Mouse (Mus musculus): ENCODE measurements around the gene Slc37a1. TPM values are rescaled to one million over a fixed set of nuclear protein-coding genes. Genes with fewer than 3 reads are reported as not detected.

The Slc37a1 gene
- polyA plus RNA-seq (2015; fragmentation: Nextera tagmentation; extraction: Ambion mirVana): 12.9 and 20.1 TPM in 2 replicates

GRCm38 (mm10) chr17:31286492-31286891 is at the start of gene Slc37a1:
TSS of gene Slc37a1 (plus strand) at chr17:31286792.
- Histone ChIP-seq H3K9ac (ENCODE audit: low read depth, low read length) (no peak within 1 kb of the TSS), H3K9me3 (replicated peaks; ENCODE audit: control insufficient read depth, low read length, poor library complexity, severe bottlenecking) (no peaks in the 10 kb centered on the region), H3K27ac (ENCODE audit: low read length) (no peak within 1 kb of the TSS), H3K4me3 (ENCODE audit: low read depth, low read length) (no peak within 1 kb of the TSS), H3K36me3 (ENCODE audit: control insufficient read depth, insufficient read depth, low read length) (no peaks in the 10 kb centered on the region), H3K4me2 (ENCODE audit: low read length) (no peak within 1 kb of the TSS), H3K4me1 (ENCODE audit: control insufficient read depth, insufficient read depth, low read length) (peaks cover 7% of the 10 kb centered on the region), H3K27me3 (ENCODE audit: control insufficient read depth, insufficient read depth, low read depth, low read length) (no peaks in the 10 kb centered on the region)
- 97% methylated on average over 1 of the region's 1 CpGs for WGBS
- ATAC-seq: no peak

- H3K4me3 ChIP-seq (ENCODE audit: low read depth, low read length): no peak overlapping the region
- H3K27me3 ChIP-seq (ENCODE audit: control insufficient read depth, insufficient read depth, low read depth, low read length): no peaks in the 10 kb centered on the region
- WGBS: 85% methylated on average over 7 of the region's 7 CpGs
- no peak for ATAC-seq
- H3K9me3 ChIP-seq (replicated peaks; ENCODE audit: control insufficient read depth, low read length, poor library complexity, severe bottlenecking): no peaks in the 10 kb centered on the region
- no peak overlapping the region for H3K27ac ChIP-seq (ENCODE audit: low read length)
- H3K4me2 ChIP-seq (ENCODE audit: low read length): no peak overlapping the region
- H3K4me1 ChIP-seq (ENCODE audit: control insufficient read depth, insufficient read depth, low read length): no peaks in the 10 kb centered on the region
- no peaks in the 10 kb centered on the region for H3K36me3 ChIP-seq (ENCODE audit: control insufficient read depth, insufficient read depth, low read length)
- no peak overlapping the region for H3K9ac ChIP-seq (ENCODE audit: low read depth, low read length)
Measured at GRCm38 (mm10) chr17:31238234-31239020, 48.2 kb upstream of the Slc37a1 start.

- WGBS: 87% methylated on average over 8 of the region's 8 CpGs
- no peak for ATAC-seq
- no peak overlapping the region for H3K4me2 ChIP-seq (ENCODE audit: low read length)
- H3K27me3 ChIP-seq (ENCODE audit: control insufficient read depth, insufficient read depth, low read depth, low read length): no peaks in the 10 kb centered on the region
- no peaks in the 10 kb centered on the region for H3K4me1 ChIP-seq (ENCODE audit: control insufficient read depth, insufficient read depth, low read length)
- H3K27ac ChIP-seq (ENCODE audit: low read length): no peak overlapping the region
- H3K4me3 ChIP-seq (ENCODE audit: low read depth, low read length): no peak overlapping the region
- no peaks in the 10 kb centered on the region for H3K9me3 ChIP-seq (replicated peaks; ENCODE audit: control insufficient read depth, low read length, poor library complexity, severe bottlenecking)
- H3K9ac ChIP-seq (ENCODE audit: low read depth, low read length): no peak overlapping the region
- no peaks in the 10 kb centered on the region for H3K36me3 ChIP-seq (ENCODE audit: control insufficient read depth, insufficient read depth, low read length)
Measured at GRCm38 (mm10) chr17:31241156-31241555, 45.4 kb upstream of the Slc37a1 start.

GRCm38 (mm10) chr17:31242764-31243163 is 43.8 kb upstream of the Slc37a1 start:
- H3K4me1 ChIP-seq (ENCODE audit: control insufficient read depth, insufficient read depth, low read length): no peaks in the 10 kb centered on the region
- no peaks in the 10 kb centered on the region for H3K27me3 ChIP-seq (ENCODE audit: control insufficient read depth, insufficient read depth, low read depth, low read length)
- H3K27ac ChIP-seq (ENCODE audit: low read length): no peak overlapping the region
- no peaks in the 10 kb centered on the region for H3K36me3 ChIP-seq (ENCODE audit: control insufficient read depth, insufficient read depth, low read length)
- WGBS: 0% methylated on average over 1 of the region's 1 CpGs
- no peak overlapping the region for H3K9ac ChIP-seq (ENCODE audit: low read depth, low read length)
- no peaks in the 10 kb centered on the region for H3K9me3 ChIP-seq (replicated peaks; ENCODE audit: control insufficient read depth, low read length, poor library complexity, severe bottlenecking)
- no peak overlapping the region for H3K4me2 ChIP-seq (ENCODE audit: low read length)
- H3K4me3 ChIP-seq (ENCODE audit: low read depth, low read length): no peak overlapping the region
- ATAC-seq: no peak

GRCm38 (mm10) chr17:31245321-31245720 is 41.3 kb upstream of the Slc37a1 start:
- Histone ChIP-seq H3K27ac (ENCODE audit: low read length) (no peak overlapping the region), H3K4me3 (ENCODE audit: low read depth, low read length) (no peak overlapping the region), H3K9me3 (replicated peaks; ENCODE audit: control insufficient read depth, low read length, poor library complexity, severe bottlenecking) (no peaks in the 10 kb centered on the region), H3K4me1 (ENCODE audit: control insufficient read depth, insufficient read depth, low read length) (no peaks in the 10 kb centered on the region), H3K9ac (ENCODE audit: low read depth, low read length) (no peak overlapping the region), H3K36me3 (ENCODE audit: control insufficient read depth, insufficient read depth, low read length) (no peaks in the 10 kb centered on the region), H3K27me3 (ENCODE audit: control insufficient read depth, insufficient read depth, low read depth, low read length) (no peaks in the 10 kb centered on the region), H3K4me2 (ENCODE audit: low read length) (no peak overlapping the region)
- 80% methylated on average over 5 of the region's 5 CpGs for WGBS
- ATAC-seq: no peak

GRCm38 (mm10) chr17:31247144-31247543 is 39.4 kb upstream of the Slc37a1 start:
- 48% methylated on average over 5 of the region's 5 CpGs for WGBS
- no peak for ATAC-seq
- Histone ChIP-seq H3K27me3 (ENCODE audit: control insufficient read depth, insufficient read depth, low read depth, low read length) (no peaks in the 10 kb centered on the region), H3K27ac (ENCODE audit: low read length) (no peak overlapping the region), H3K4me1 (ENCODE audit: control insufficient read depth, insufficient read depth, low read length) (no peaks in the 10 kb centered on the region), H3K4me3 (ENCODE audit: low read depth, low read length) (no peak overlapping the region), H3K9me3 (replicated peaks; ENCODE audit: control insufficient read depth, low read length, poor library complexity, severe bottlenecking) (no peaks in the 10 kb centered on the region), H3K9ac (ENCODE audit: low read depth, low read length) (no peak overlapping the region), H3K36me3 (ENCODE audit: control insufficient read depth, insufficient read depth, low read length) (no peaks in the 10 kb centered on the region), H3K4me2 (ENCODE audit: low read length) (no peak overlapping the region)

GRCm38 (mm10) chr17:31253951-31254350 is 32.6 kb upstream of the Slc37a1 start:
- Histone ChIP-seq H3K36me3 (ENCODE audit: control insufficient read depth, insufficient read depth, low read length) (no peaks in the 10 kb centered on the region), H3K4me2 (ENCODE audit: low read length) (no peak overlapping the region), H3K4me3 (ENCODE audit: low read depth, low read length) (no peak overlapping the region), H3K27me3 (ENCODE audit: control insufficient read depth, insufficient read depth, low read depth, low read length) (no peaks in the 10 kb centered on the region), H3K27ac (ENCODE audit: low read length) (no peak overlapping the region), H3K9ac (ENCODE audit: low read depth, low read length) (no peak overlapping the region), H3K9me3 (replicated peaks; ENCODE audit: control insufficient read depth, low read length, poor library complexity, severe bottlenecking) (no peaks in the 10 kb centered on the region), H3K4me1 (ENCODE audit: control insufficient read depth, insufficient read depth, low read length) (no peaks in the 10 kb centered on the region)
- no peak for ATAC-seq
- WGBS: 54% methylated on average over 5 of the region's 5 CpGs

GRCm38 (mm10) chr17:31254463-31254931 is 32.1 kb upstream of the Slc37a1 start:
- H3K27ac ChIP-seq (ENCODE audit: low read length): no peak overlapping the region
- no peaks in the 10 kb centered on the region for H3K4me1 ChIP-seq (ENCODE audit: control insufficient read depth, insufficient read depth, low read length)
- 7% methylated on average over 9 of the region's 9 CpGs for WGBS
- H3K9ac ChIP-seq (ENCODE audit: low read depth, low read length): no peak overlapping the region
- no peaks in the 10 kb centered on the region for H3K36me3 ChIP-seq (ENCODE audit: control insufficient read depth, insufficient read depth, low read length)
- H3K4me2 ChIP-seq (ENCODE audit: low read length): peak overlapping the region; percentile 17; the same call in 1 of the 2 replicates
- ATAC-seq: peak; percentile 70; the same call in 1 of the 2 replicates
- H3K4me3 ChIP-seq (ENCODE audit: low read depth, low read length): no peak overlapping the region
- H3K27me3 ChIP-seq (ENCODE audit: control insufficient read depth, insufficient read depth, low read depth, low read length): no peaks in the 10 kb centered on the region
- no peaks in the 10 kb centered on the region for H3K9me3 ChIP-seq (replicated peaks; ENCODE audit: control insufficient read depth, low read length, poor library complexity, severe bottlenecking)

- no peak overlapping the region for H3K9ac ChIP-seq (ENCODE audit: low read depth, low read length)
- H3K9me3 ChIP-seq (replicated peaks; ENCODE audit: control insufficient read depth, low read length, poor library complexity, severe bottlenecking): no peaks in the 10 kb centered on the region
- WGBS: 100% methylated on average over 1 of the region's 1 CpGs
- no peaks in the 10 kb centered on the region for H3K36me3 ChIP-seq (ENCODE audit: control insufficient read depth, insufficient read depth, low read length)
- H3K4me2 ChIP-seq (ENCODE audit: low read length): no peak overlapping the region
- no peaks in the 10 kb centered on the region for H3K4me1 ChIP-seq (ENCODE audit: control insufficient read depth, insufficient read depth, low read length)
- H3K4me3 ChIP-seq (ENCODE audit: low read depth, low read length): no peak overlapping the region
- H3K27ac ChIP-seq (ENCODE audit: low read length): no peak overlapping the region
- no peaks in the 10 kb centered on the region for H3K27me3 ChIP-seq (ENCODE audit: control insufficient read depth, insufficient read depth, low read depth, low read length)
- no peak for ATAC-seq
Measured at GRCm38 (mm10) chr17:31257149-31257548, 29.4 kb upstream of the Slc37a1 start.

Measured in midbrain, embryonic 16.5 days (tissue).